Mouse (Mus musculus) layer of hippocampus, postnatal 36 days (tissue): ENCODE results near the gene Elovl5. TPM values are rescaled to one million over a fixed set of nuclear protein-coding genes. Genes with fewer than 3 reads are reported as not detected.

Source experiments
- total RNA-seq, 2 experiments: library from RNA; stranded (reverse); gene quantifications; 2 replicates each; pipeline ENCODE4 v1.2.3; 2021

Gene Elovl5
- total RNA-seq, 2 experiments from 2014 or later, result 69.6 to 74.8 TPM

Other genes with a start within 250 kb of the Elovl5 start
- 10 to 100 TPM; 44.9 TPM for gene Gclc, start 162.8 kb upstream of the Elovl5 start, total RNA-seq
- not detected for gene Gcm1, start 134.6 kb downstream of the Elovl5 start, total RNA-seq
- gene Fbxo9, start 191.7 kb downstream of the Elovl5 start, total RNA-seq, result 10 to 100 TPM; 90.2 to 92.4 TPM
- 10 to 100 TPM; 21.3 to 22.2 TPM for gene Ick, start 191.8 kb downstream of the Elovl5 start, total RNA-seq